Mouse (Mus musculus): ENCODE data around the gene Sestd1.

Sestd1 gene

GRCm38 (mm10) chr2:77270781-77271180, 9.6 kb downstream of the Sestd1 start:
- no peak for DNase-seq (ENCODE audit: low spot score)

GRCm38 (mm10) chr2:77270136-77270535, 10.3 kb downstream of the Sestd1 start:
- no peak for DNase-seq (ENCODE audit: low spot score)

- no peak for DNase-seq (ENCODE audit: low spot score)
These were observed 11.7 kb downstream of the Sestd1 start for GRCm38 (mm10) chr2:77268612-77269239.

GRCm38 (mm10) chr2:77266931-77267330, 13.5 kb downstream of the Sestd1 start:
- no peak for DNase-seq (ENCODE audit: low spot score)

GRCm38 (mm10) chr2:77266011-77266410, 14.4 kb downstream of the Sestd1 start:
- no peak for DNase-seq (ENCODE audit: low spot score)

- DNase-seq (ENCODE audit: low spot score), result no peak
These were observed 15.1 kb downstream of the Sestd1 start for GRCm38 (mm10) chr2:77265301-77265700.

GRCm38 (mm10) chr2:77264550-77264949, 15.8 kb downstream of the Sestd1 start:
- DNase-seq (ENCODE audit: low spot score), result no peak

GRCm38 (mm10) chr2:77263477-77264435, 16.6 kb downstream of the Sestd1 start:
- no peak for DNase-seq (ENCODE audit: low spot score)

GRCm38 (mm10) chr2:77260134-77260533, 20.3 kb downstream of the Sestd1 start:
- DNase-seq (ENCODE audit: low spot score), result no peak

GRCm38 (mm10) chr2:77253227-77253626, 27.2 kb downstream of the Sestd1 start:
- no peak for DNase-seq (ENCODE audit: low spot score)

- DNase-seq (ENCODE audit: low spot score), result no peak
These were observed 28.7 kb downstream of the Sestd1 start for GRCm38 (mm10) chr2:77251736-77252135.

GRCm38 (mm10) chr2:77249771-77250681, 30.4 kb downstream of the Sestd1 start:
- DNase-seq (ENCODE audit: low spot score), result peak; percentile 11

GRCm38 (mm10) chr2:77248416-77248815, 32.0 kb downstream of the Sestd1 start:
- no peak for DNase-seq (ENCODE audit: low spot score)

GRCm38 (mm10) chr2:77247200-77247830, 33.1 kb downstream of the Sestd1 start:
- DNase-seq (ENCODE audit: low spot score), result no peak

- DNase-seq (ENCODE audit: low spot score), result no peak
These were observed 34.6 kb downstream of the Sestd1 start for GRCm38 (mm10) chr2:77245806-77246205.

GRCm38 (mm10) chr2:77242248-77242647, 38.1 kb downstream of the Sestd1 start:
- DNase-seq (ENCODE audit: low spot score), result no peak

GRCm38 (mm10) chr2:77238607-77239006, 41.8 kb downstream of the Sestd1 start:
- no peak for DNase-seq (ENCODE audit: low spot score)

- no peak for DNase-seq (ENCODE audit: low spot score)
These were observed 42.3 kb downstream of the Sestd1 start for GRCm38 (mm10) chr2:77238046-77238445.

GRCm38 (mm10) chr2:77236860-77237259, 43.5 kb downstream of the Sestd1 start:
- DNase-seq (ENCODE audit: low spot score), result no peak

- DNase-seq (ENCODE audit: low spot score), result no peak
These were observed 44.5 kb downstream of the Sestd1 start for GRCm38 (mm10) chr2:77235896-77236295.

- DNase-seq (ENCODE audit: low spot score), result no peak
These were observed 47.8 kb downstream of the Sestd1 start for GRCm38 (mm10) chr2:77232604-77233003.

GRCm38 (mm10) chr2:77220960-77221359, 59.4 kb downstream of the Sestd1 start:
- no peak for DNase-seq (ENCODE audit: low spot score)

All from T-cell, adult 2 months (primary cell).